Mouse (Mus musculus): ENCODE measurements around the gene Adgrg6. TPM values are rescaled to one million over a fixed set of nuclear protein-coding genes. Genes with fewer than 3 reads are reported as not detected.

Adgrg6 gene
- 8.2 and 8.9 TPM in 2 replicates for polyA plus RNA-seq (2015; fragmentation: Nextera tagmentation; extraction: Ambion mirVana)

- Histone ChIP-seq H3K9me3 (no peaks in the 10 kb centered on the region), H3K9ac (peak within 1 kb of the TSS; percentile 78), H3K4me2 (peak within 1 kb of the TSS; percentile 98), H3K27ac (peak within 1 kb of the TSS; percentile 69), H3K36me3 (no peaks in the 10 kb centered on the region), H3K27me3 (no peaks in the 10 kb centered on the region), H3K4me1 (peaks cover 19% of the 10 kb centered on the region), H3K4me3 (peak within 1 kb of the TSS; percentile 78)
- ATAC-seq (ENCODE audit: insufficient number of reproducible peaks, low FRiP score, low TSS enrichment, low read depth): 0 out of 2 replicates have a peak, but pooled peaks have one; percentile 54
- under 1% methylated on average over 76 of the region's 81 CpGs for WGBS
Observed at GRCm38 (mm10) chr10:14544941-14545717, at the start of gene Adgrg6. Gene Adgrg6 (minus strand): TSS chr10:14545659.

GRCm38 (mm10) chr10:14592215-14592614 is 46.8 kb upstream of the Adgrg6 start:
- WGBS: 90% methylated on average over 1 of the region's 1 CpGs
- no peak overlapping the region for H3K4me2 ChIP-seq

GRCm38 (mm10) chr10:14590816-14591215 is 45.4 kb upstream of the Adgrg6 start:
- no peak for ATAC-seq (ENCODE audit: insufficient number of reproducible peaks, low FRiP score, low TSS enrichment, low read depth)
- H3K9me3 ChIP-seq: no peaks in the 10 kb centered on the region
- no peaks in the 10 kb centered on the region for H3K36me3 ChIP-seq
- 94% methylated on average over 2 of the region's 2 CpGs for WGBS
- H3K4me1 ChIP-seq: no peaks in the 10 kb centered on the region
- no peak overlapping the region for H3K4me3 ChIP-seq
- no peaks in the 10 kb centered on the region for H3K27me3 ChIP-seq
- H3K27ac ChIP-seq: no peak overlapping the region
- H3K9ac ChIP-seq: no peak overlapping the region
- H3K4me2 ChIP-seq: no peak overlapping the region

More at GRCm38 (mm10) chr10:14592215-14592614, 46.8 kb upstream of the Adgrg6 start:
- no peak overlapping the region for H3K27ac ChIP-seq
- H3K4me1 ChIP-seq: no peaks in the 10 kb centered on the region
- H3K4me3 ChIP-seq: no peak overlapping the region
- ATAC-seq (ENCODE audit: insufficient number of reproducible peaks, low FRiP score, low TSS enrichment, low read depth): no peak
- H3K27me3 ChIP-seq: no peaks in the 10 kb centered on the region
- H3K36me3 ChIP-seq: no peaks in the 10 kb centered on the region
- no peak overlapping the region for H3K9ac ChIP-seq
- H3K9me3 ChIP-seq: no peaks in the 10 kb centered on the region

GRCm38 (mm10) chr10:14589667-14590066 is 44.2 kb upstream of the Adgrg6 start:
- H3K4me2 ChIP-seq: no peak overlapping the region
- no peak overlapping the region for H3K9ac ChIP-seq
- H3K27ac ChIP-seq: no peak overlapping the region
- H3K27me3 ChIP-seq: no peaks in the 10 kb centered on the region
- no peaks in the 10 kb centered on the region for H3K36me3 ChIP-seq
- H3K9me3 ChIP-seq: no peaks in the 10 kb centered on the region
- no peaks in the 10 kb centered on the region for H3K4me1 ChIP-seq
- ATAC-seq (ENCODE audit: insufficient number of reproducible peaks, low FRiP score, low TSS enrichment, low read depth): no peak
- WGBS: 88% methylated on average over 6 of the region's 6 CpGs
- no peak overlapping the region for H3K4me3 ChIP-seq

GRCm38 (mm10) chr10:14583496-14583895 is 38.0 kb upstream of the Adgrg6 start:
- Histone ChIP-seq H3K36me3 (no peaks in the 10 kb centered on the region), H3K9me3 (no peaks in the 10 kb centered on the region), H3K27ac (no peak overlapping the region), H3K9ac (no peak overlapping the region), H3K4me1 (no peaks in the 10 kb centered on the region), H3K4me2 (no peak overlapping the region), H3K4me3 (no peak overlapping the region), H3K27me3 (no peaks in the 10 kb centered on the region)
- no peak for ATAC-seq (ENCODE audit: insufficient number of reproducible peaks, low FRiP score, low TSS enrichment, low read depth)
- WGBS: 85% methylated on average over 1 of the region's 1 CpGs

- H3K9ac ChIP-seq: no peak overlapping the region
- no peaks in the 10 kb centered on the region for H3K9me3 ChIP-seq
- no peaks in the 10 kb centered on the region for H3K4me1 ChIP-seq
- H3K36me3 ChIP-seq: no peaks in the 10 kb centered on the region
- 54% methylated on average over 4 of the region's 4 CpGs for WGBS
- no peaks in the 10 kb centered on the region for H3K27me3 ChIP-seq
- 0 out of 2 replicates have a peak, but pooled peaks have one; percentile 44 for ATAC-seq (ENCODE audit: insufficient number of reproducible peaks, low FRiP score, low TSS enrichment, low read depth)
- no peak overlapping the region for H3K4me3 ChIP-seq
- no peak overlapping the region for H3K4me2 ChIP-seq
- H3K27ac ChIP-seq: peak overlapping the region; percentile 17; the same call in 1 of the 2 replicates
Observed at GRCm38 (mm10) chr10:14574255-14574654, 28.8 kb upstream of the Adgrg6 start.

- Histone ChIP-seq H3K36me3 (no peaks in the 10 kb centered on the region), H3K27ac (no peak overlapping the region), H3K9me3 (no peaks in the 10 kb centered on the region), H3K9ac (no peak overlapping the region), H3K4me1 (no peaks in the 10 kb centered on the region), H3K27me3 (no peaks in the 10 kb centered on the region), H3K4me2 (no peak overlapping the region), H3K4me3 (no peak overlapping the region)
- no peak for ATAC-seq (ENCODE audit: insufficient number of reproducible peaks, low FRiP score, low TSS enrichment, low read depth)
Observed at GRCm38 (mm10) chr10:14571143-14571542, 25.7 kb upstream of the Adgrg6 start.

GRCm38 (mm10) chr10:14570616-14571015 is 25.2 kb upstream of the Adgrg6 start:
- Histone ChIP-seq H3K9me3 (no peaks in the 10 kb centered on the region), H3K4me2 (no peak overlapping the region), H3K4me1 (no peaks in the 10 kb centered on the region), H3K36me3 (no peaks in the 10 kb centered on the region), H3K9ac (no peak overlapping the region), H3K27ac (no peak overlapping the region), H3K4me3 (no peak overlapping the region), H3K27me3 (no peaks in the 10 kb centered on the region)
- WGBS: 12% methylated on average over 2 of the region's 2 CpGs
- ATAC-seq (ENCODE audit: insufficient number of reproducible peaks, low FRiP score, low TSS enrichment, low read depth): no peak

GRCm38 (mm10) chr10:14546111-14546551 is 672 bp upstream of the Adgrg6 start:
- no peak for ATAC-seq (ENCODE audit: insufficient number of reproducible peaks, low FRiP score, low TSS enrichment, low read depth)
- peak overlapping the region; percentile 78; the same call in 1 of the 2 replicates for H3K4me3 ChIP-seq
- H3K9me3 ChIP-seq: no peaks in the 10 kb centered on the region
- WGBS: 26% methylated on average over 7 of the region's 7 CpGs
- H3K27me3 ChIP-seq: no peaks in the 10 kb centered on the region
- H3K27ac ChIP-seq: no peak overlapping the region
- H3K9ac ChIP-seq: no peak overlapping the region
- H3K36me3 ChIP-seq: no peaks in the 10 kb centered on the region
- H3K4me1 ChIP-seq: peaks cover 19% of the 10 kb centered on the region
- H3K4me2 ChIP-seq: peak overlapping the region; percentile 98; the same call in 1 of the 2 replicates

GRCm38 (mm10) chr10:14544608-14544940 is 885 bp downstream of the Adgrg6 start:
- Histone ChIP-seq H3K9ac (peak overlapping the region; percentile 78), H3K36me3 (no peaks in the 10 kb centered on the region), H3K27me3 (no peaks in the 10 kb centered on the region), H3K4me1 (peaks cover 19% of the 10 kb centered on the region), H3K4me3 (peak overlapping the region; percentile 78), H3K4me2 (peak overlapping the region; percentile 98), H3K27ac (peak overlapping the region; percentile 69), H3K9me3 (no peaks in the 10 kb centered on the region)
- WGBS: 6% methylated on average over 9 of the region's 9 CpGs
- ATAC-seq (ENCODE audit: insufficient number of reproducible peaks, low FRiP score, low TSS enrichment, low read depth): peak; percentile 32; the same call in 1 of the 2 replicates

GRCm38 (mm10) chr10:14543511-14544067 is 1.9 kb downstream of the Adgrg6 start:
- no peak for ATAC-seq (ENCODE audit: insufficient number of reproducible peaks, low FRiP score, low TSS enrichment, low read depth)
- WGBS: 29% methylated on average over 8 of the region's 8 CpGs
- no peaks in the 10 kb centered on the region for H3K9me3 ChIP-seq
- no peaks in the 10 kb centered on the region for H3K36me3 ChIP-seq
- no peak overlapping the region for H3K9ac ChIP-seq
- H3K4me2 ChIP-seq: peak overlapping the region; percentile 98
- H3K4me1 ChIP-seq: peaks cover 19% of the 10 kb centered on the region
- peak overlapping the region; percentile 78 for H3K4me3 ChIP-seq
- no peaks in the 10 kb centered on the region for H3K27me3 ChIP-seq
- H3K27ac ChIP-seq: 0 out of 2 replicates have a peak overlapping the region, but pooled peaks have one; percentile 11

- ATAC-seq (ENCODE audit: insufficient number of reproducible peaks, low FRiP score, low TSS enrichment, low read depth): no peak
- 83% methylated on average over 3 of the region's 3 CpGs for WGBS
- Histone ChIP-seq H3K9me3 (no peaks in the 10 kb centered on the region), H3K9ac (no peak overlapping the region), H3K36me3 (no peaks in the 10 kb centered on the region), H3K4me2 (no peak overlapping the region), H3K27ac (no peak overlapping the region), H3K4me1 (no peaks in the 10 kb centered on the region), H3K4me3 (no peak overlapping the region), H3K27me3 (no peaks in the 10 kb centered on the region)
Observed at GRCm38 (mm10) chr10:14537102-14537501, 8.4 kb downstream of the Adgrg6 start.

All from limb, embryonic 15.5 days (tissue).